Mouse (Mus musculus): ENCODE results near the gene Gm49318.
A peak's percentile ranks its signal among the peaks of the same experiment; 100 is the strongest.

Gene Gm49318

GRCm38 (mm10) chr9:22030386-22030785 lies 40.7 kb downstream of the Gm49318 start:
- DNase-seq (ENCODE audit: low read depth) = no peak

- no peak for DNase-seq (ENCODE audit: low read depth)
Observed at GRCm38 (mm10) chr9:22028467-22028866, 42.6 kb downstream of the Gm49318 start.

- no peak for DNase-seq (ENCODE audit: low read depth)
Observed at GRCm38 (mm10) chr9:22024592-22024991, 46.5 kb downstream of the Gm49318 start.

DNA sequence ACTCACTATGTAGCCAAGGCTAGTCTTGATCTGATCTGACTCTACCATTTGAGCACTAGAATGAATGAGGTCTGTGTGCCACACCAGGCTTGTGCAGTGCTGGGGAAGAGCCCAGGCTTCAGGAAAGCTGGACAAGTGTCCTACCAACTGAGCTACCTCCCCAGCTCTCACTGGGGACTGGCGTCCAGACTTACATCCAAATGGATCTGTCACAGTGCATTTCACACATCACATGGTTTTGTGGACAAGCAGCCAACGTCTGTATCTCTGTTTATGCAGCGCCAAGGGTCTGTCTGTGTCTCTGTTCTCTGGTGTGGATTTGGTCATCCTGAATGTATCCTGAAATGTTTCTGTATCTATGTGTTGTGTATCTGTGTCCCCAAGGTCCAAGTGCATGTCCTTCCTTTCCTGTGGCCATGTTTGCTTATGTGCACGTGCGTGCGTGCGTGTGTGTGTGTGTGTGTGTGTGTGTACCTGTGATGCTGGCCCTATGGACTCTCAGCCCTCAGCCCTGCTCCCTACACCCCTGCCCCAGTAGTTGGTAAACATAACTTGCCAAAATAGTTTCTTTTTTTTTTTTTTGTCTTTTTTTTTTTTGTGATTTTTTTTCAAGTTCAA lies 53.7 kb downstream of the Gm49318 start:
- DNase-seq (ENCODE audit: low read depth) = no peak

GRCm38 (mm10) chr9:22016245-22016644 lies 54.8 kb downstream of the Gm49318 start:
- no peak for DNase-seq (ENCODE audit: low read depth)

GRCm38 (mm10) chr9:22012731-22013130 lies 58.3 kb downstream of the Gm49318 start:
- DNase-seq (ENCODE audit: low read depth) = no peak

DNA sequence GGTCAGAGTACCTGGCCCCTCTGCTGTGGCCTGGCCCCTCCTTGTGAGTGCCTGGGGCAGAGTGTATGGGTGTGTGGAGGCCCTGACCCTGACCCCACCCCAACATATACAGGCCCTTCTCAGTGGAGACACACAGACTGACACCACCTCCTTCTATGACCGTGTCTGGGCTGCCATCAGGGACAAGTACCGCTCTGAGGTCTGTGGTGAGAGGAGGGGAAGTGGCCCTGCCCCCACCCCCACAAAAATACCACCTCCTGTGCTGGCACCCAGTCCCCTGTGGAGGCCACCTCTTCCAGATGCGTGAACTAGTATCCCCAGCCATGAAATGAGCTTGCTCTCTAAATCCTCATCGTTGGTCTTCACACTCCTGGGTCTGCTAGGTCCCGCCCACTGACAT lies 60.0 kb downstream of the Gm49318 start:
- DNase-seq (ENCODE audit: low read depth) = no peak

DNA sequence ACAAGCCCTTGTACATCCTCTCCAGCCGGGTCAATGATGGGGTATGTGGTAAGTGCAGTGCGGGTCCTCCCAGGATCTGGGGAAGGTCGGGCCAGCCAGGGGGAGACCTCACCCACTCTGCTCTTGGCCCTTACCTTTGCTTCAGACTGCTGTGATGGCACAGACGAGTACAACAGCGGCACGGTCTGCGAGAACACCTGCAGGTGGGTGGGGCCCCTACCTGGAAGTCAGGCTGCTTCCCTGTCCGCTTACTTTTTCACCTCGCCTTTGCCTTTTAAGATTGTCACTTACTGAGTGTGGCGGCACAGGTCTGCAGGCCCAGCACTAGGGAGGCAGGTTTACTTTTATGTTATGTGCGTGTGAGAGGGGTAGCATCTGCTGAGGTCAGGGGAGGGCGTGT lies 66.5 kb downstream of the Gm49318 start:
- no peak for DNase-seq (ENCODE audit: low read depth)

- DNase-seq (ENCODE audit: low read depth) = no peak
Observed at GRCm38 (mm10) chr9:22003163-22003554, 67.9 kb downstream of the Gm49318 start.

GRCm38 (mm10) chr9:22002194-22003162 lies 68.6 kb downstream of the Gm49318 start, which contains the start of the genes Ccdc151 and Prkcsh:
Ccdc151 (minus strand) TSS chr9:22002634.
Prkcsh (plus strand) TSS chr9:22002806.
- DNase-seq (ENCODE audit: low read depth) = peak; percentile 100

- no peak for DNase-seq (ENCODE audit: low read depth)
Observed at GRCm38 (mm10) chr9:22001633-22002032, 69.4 kb downstream of the Gm49318 start.

DNA sequence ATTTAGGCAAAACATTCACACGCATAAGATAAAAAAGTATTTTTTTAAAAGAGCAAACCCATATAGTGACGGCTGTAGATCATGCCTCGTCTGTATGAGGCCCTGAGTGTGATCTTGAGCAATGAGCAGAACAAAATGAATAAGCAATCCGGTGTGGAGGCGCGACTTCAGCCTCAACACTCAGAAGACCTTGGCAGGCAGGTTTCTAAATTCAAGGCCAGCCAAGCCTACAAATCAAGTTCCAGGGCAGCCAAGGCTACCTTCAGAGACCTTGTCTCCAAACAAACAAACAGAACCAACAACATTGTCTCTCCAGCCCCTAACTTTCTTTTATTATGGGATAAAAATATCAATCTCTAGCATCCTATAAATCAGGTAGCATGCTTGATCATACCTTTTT lies 70.8 kb downstream of the Gm49318 start:
- DNase-seq (ENCODE audit: low read depth) = no peak

DNA sequence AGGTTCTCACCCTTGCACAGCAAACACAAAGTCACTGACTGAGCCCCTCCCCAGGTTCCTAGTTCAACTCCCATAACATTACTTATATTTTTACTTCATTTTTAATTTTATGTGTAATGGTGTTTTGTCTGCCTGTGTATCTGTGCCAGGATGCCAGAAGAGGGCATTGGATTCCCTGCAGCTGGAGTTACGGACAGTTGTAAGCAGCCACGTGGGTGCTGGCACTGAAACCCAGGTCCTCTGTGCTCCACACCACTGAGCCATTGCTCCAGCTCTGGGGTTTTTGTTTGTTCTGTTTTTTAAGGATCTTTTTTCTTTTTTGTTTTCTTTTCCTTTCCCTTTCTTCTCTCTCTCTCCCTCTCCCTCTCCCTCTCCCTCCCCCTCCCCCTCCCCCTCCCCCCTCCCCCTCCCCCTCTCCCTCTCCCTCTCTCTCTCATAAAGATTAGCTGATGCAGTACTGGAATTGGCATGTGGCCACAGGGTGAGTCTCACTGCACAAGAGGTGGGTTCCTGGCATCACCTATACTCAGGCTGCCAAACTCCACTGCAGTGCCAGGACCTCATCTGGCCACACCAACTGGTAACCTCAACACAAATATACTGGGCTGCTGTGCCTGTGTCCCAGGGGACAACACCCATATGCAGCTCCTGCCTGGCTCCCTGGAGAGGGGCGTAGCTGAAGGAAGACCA lies 74.7 kb downstream of the Gm49318 start:
- no peak for DNase-seq (ENCODE audit: low read depth)

DNA sequence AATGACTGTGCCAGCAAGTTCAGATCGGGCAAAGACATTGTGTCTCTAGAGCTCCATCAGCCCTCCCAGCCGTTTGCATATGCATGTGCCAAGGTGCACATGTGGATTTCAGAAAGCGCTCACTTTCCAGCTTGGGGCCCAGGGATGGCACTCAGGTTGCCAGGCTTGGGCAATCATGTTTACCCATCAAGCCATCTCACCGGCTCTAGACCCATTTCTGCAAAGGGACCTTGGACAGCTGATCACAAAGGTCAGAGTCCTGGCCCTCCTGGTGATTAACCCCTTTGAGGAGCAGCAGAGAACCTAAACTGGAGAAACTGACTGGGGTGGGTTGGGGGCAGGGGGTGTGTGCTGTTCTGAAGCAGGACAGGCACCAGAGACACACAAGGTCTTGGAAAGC lies 78.8 kb downstream of the Gm49318 start:
- no peak for DNase-seq (ENCODE audit: low read depth)

- peak; percentile 10 for DNase-seq (ENCODE audit: low read depth)
Observed at GRCm38 (mm10) chr9:21989230-21990110, 81.6 kb downstream of the Gm49318 start, which contains the start of gene Rgl3. Rgl3 (minus strand) TSS chr9:21989446.

DNA sequence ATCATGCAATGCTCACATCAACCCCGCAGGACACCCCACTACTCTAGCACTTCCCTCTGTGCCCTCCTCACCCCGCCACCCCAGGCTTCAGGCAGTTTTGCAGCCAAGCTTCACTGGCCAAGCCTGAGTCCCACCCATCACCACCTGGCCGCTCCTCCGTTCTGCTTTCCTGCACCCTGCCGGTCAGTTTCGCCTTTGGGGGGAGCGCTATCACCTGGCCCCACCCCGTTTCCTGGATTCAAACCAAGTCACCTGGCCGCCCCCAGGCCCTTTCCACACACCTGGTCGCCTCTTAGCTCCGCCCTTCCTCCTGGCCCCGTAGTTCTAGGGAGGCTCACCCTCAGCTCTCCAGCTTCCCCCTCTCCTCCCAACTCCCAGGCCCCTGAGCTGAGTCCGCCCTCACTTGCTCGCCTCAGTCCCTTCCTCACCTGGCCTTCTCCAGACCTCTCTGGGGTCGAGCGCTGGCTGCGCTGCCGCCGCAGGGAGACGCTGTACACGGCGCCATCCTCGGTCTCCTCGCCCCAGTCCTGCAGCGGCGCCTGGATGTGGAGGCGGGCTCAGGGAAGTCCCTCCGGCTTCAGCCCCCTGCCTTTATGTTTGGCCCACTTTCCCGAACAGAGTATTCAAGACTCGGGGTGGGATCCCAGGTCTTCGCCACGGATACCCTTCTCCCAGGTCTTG lies 82.5 kb downstream of the Gm49318 start:
- no peak for DNase-seq (ENCODE audit: low read depth)

- DNase-seq (ENCODE audit: low read depth) = no peak
Observed at GRCm38 (mm10) chr9:21987592-21988342, 83.3 kb downstream of the Gm49318 start.

All from fibroblast of lung, adult 2 months (primary cell).